Mouse (Mus musculus) thymus, postnatal 25 days (tissue): ENCODE results near the gene Map2k3.

ENCODE experiments used
- DNase-seq: peaks from one replicate; pipeline ENCODE4 v3.0.0; 2022

The Map2k3 gene

GRCm38 (mm10) chr11:60927264-60927663 lies 4.6 kb upstream of the Map2k3 start:
- peak; percentile 87 for DNase-seq

- no peak for DNase-seq
Measured at GRCm38 (mm10) chr11:60930724-60931281, 1.0 kb upstream of the Map2k3 start.

DNA sequence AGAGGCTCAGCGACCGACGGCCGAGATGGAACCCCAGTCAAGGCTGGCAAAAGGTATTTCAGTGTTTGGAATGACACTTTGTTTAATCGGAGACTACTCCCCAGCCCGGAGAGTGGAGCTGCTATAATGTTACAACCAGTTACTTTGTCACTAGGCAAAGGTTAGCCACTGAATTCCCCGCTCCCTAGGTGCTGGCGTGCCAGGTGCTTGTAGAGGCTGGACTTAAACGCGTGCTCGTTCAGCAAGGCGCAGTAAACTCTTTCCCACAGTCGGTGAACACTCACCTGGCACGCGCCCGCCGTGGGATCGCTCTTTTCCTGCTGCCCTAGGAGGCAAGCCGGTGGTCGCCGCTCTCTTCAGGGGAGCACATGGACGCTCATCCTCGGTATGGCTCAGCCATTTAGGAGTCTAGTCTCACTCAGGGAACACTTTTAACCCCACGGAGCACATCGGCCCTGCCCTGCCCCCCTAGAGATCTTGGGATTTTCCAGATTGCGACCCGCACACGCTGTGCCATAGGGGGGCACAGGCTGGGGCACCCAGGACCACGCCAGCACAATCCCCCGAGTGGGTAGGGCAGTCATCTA lies 458 bp upstream of the Map2k3 start:
- DNase-seq, result no peak

DNA sequence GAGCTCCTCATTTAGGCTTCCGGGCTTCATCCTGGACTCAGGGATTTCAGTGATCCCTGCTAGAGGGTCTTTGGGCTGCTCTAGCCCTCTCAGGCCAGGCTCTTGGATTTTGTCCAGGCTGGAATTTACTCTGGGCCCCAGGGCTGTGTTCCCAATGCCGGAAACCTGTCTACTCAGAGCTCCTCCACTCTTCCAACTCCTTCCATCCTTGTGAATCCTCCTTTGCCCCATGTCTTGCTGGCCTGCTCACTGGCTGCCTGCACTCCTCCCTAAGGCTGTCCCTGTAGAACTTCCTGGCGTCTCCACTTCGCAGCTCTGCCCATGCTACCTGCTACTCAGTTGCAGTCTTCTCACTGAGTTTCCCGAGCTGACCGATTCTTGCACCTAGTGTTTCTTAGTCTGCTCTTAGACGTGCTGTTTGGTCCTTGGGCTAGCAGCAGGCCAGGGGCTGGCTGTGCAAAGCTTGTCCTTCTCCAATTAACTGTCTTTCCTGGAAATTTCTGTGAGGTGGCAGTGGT lies 729 bp downstream of the Map2k3 start:
- peak; percentile 19 for DNase-seq

DNA sequence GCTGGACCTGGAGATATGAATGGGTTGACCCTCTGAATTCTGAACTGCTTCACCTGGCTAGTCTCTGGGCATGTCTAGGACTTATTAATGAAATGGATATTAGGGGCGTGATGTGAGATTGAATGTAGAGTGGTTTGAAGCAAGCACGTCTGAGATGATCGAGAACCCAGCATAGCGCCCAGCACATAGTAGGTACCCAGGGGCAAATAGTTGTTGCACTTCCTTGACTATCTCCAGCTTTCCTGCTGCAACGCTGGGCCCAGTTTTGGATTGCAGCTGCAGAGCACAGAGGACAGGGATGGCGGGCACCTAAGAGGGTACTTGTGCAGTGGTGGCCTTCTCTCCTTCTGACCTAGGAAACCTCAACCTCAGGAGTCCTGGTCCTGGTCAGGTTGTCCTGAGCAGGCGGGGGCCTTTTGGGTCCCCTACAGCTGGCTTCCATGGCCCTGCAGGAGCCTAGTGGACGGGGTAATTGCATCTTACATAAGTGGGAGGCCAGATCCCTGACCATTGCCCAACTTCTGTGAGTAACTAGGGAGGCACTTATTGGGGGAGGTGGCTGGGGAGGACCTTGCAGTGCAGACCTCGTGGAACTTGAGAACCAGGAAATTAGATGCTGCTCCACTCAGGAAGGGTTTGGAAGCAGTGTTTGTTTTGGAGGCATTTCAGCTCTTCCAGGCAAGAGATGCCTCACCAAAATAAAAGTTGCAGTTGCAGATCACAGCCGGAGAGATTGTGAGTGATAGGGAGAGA lies 1.5 kb downstream of the Map2k3 start:
- no peak for DNase-seq

DNA sequence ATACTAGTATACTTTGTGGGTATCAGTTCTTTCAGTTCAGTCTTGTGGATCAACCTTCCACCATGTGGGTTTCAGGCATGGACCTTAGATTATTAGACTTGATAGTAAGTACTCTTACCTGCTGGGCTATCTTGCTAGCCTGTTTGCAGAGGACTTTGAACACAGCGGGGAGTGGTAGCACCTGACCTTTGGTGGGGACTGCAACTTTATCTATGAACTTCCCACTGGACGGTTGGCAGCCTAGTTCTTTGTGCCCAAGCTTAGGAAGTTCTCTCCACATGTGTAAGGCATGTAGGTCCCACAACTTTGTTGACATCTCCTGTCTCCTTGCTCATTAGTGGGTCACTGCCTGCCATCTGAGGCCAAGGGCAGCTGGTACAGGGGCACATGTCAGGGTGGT lies 3.0 kb downstream of the Map2k3 start:
- DNase-seq, result no peak

- DNase-seq, result peak; percentile 65
Measured at GRCm38 (mm10) chr11:60935326-60935974, 3.6 kb downstream of the Map2k3 start.

- no peak for DNase-seq
Measured at GRCm38 (mm10) chr11:60935975-60936373, 4.1 kb downstream of the Map2k3 start.

DNA sequence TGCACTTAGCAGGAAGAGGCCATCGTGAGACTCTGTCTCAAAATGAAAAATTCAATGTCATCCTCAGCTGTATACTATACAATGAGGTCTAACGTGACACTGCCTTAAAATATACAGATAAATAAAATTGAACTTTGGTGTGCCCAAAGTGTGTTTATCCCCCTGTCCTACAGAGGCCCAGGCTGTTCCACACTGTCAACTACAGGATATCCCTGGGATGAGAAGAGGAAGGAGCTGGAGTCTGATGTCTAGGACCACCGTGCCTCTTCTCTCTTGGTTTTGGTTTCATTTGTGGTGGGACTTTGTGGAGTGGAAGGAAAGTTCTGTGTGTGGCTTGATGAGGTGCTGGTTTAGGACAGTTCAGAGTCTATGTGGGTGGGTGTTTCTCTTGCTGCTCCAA lies 5.8 kb downstream of the Map2k3 start:
- DNase-seq, result no peak

DNA sequence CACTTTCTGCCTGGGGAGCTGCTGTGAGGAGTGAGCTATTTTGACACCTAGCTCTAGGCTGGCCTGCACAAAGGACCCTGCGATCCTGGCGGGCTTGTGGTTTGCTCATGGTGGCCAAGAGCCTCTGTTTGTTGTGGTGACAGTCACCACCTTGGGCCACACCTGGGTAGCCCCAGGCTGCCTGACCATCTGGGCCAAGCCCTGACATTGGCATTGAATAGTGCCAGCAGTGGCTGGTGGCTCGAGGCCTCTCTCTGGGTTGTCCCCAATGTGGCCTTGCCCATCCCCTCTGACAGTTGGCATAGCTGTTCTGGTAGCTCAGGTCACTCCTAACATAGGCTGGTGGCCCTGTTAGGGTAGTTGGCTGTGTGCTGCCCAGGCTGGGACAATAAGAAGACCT lies 7.7 kb downstream of the Map2k3 start:
- no peak for DNase-seq

DNA sequence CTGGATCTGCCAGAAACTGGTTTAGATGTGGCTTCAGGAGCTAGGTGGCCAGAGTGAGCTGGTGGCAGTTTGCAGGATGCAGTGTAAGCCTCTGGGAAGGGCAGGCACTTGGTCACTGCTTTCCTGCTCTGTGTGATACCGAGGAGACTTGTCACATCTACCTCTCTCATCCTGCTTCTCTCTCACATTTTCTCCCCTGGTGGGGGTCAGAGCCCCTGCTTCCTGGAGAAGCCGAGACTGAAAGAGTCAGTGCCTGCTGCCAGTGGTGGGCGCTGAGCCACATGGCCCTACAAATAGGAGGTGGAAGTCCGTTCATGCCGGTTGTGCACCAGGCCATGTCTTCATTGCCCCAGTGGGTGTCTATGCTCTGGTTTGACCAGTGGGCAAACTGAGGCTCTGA lies 8.7 kb downstream of the Map2k3 start:
- no peak for DNase-seq

DNA sequence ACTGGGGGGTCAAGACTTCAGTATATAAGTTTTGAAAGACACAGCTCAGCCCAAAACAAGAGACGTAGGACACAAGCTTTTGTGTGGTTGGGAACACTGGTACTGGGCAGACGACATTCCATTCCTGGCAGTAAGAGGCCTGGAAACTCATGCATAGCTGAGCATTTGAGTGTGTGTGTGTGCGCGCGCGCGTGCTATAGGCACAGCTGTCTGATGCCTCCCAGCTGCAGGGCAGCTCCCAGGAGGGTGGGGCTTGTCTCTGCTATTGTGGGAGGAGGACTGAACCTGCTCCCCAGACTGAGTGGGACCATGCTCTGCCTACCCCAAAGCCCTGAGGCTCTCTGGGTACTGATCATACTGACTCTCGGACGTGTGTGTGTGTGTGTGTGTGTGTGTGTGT lies 9.5 kb downstream of the Map2k3 start:
- no peak for DNase-seq

DNA sequence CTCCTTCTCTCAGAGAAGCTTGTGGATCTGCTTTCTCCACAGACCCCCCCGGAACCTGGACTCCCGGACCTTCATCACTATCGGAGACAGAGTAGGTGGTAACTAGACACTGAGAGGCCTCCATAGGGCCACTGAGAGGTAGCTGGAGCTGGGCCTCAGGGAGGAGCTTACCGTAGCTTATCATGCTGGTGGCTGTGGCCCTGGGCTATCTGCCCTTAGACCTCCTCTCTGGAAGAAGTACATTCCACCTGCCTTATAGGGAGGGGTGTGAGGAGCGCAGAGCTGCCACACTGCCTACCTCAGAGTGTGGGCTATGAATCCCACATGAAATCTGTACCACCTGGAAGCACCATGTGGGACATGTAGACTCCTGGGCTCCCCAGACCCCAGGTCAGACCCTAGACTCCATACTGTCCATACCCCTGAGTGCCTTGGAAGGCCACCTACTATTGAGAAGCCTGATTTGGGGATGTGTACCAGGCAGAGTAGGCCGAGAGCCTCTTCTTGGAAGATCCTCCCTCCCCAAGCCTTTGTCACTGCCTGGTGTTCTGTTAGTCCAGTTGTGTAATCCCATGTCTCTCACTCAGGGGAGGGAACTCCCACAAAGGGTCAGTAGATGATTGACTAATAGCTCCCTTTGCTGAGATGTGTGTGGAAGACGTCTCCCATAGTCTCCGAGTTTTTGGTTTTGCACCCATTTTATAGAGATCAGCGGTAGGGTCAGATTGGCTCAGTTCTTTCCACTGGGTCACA lies 10.6 kb downstream of the Map2k3 start:
- no peak for DNase-seq

DNA sequence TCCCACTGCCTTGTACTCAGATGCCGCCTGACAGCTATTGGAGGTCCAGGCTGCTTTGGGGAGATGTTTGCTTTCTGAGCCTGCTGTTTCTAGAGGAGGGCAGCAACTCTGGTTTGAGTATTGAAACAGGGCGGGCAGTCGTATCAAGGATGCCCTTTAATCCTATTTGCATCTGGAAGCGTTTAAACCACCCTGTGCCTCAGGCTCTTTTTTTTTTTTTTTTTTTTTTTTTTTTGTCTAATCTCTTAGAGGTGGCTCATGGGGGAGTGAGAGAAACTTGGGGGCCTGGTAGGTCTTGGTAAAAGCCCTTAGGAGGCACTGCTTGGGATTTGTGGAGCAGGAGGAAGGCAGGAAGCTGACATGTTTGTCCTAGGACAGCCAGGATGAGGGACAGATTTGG lies 13.2 kb downstream of the Map2k3 start:
- no peak for DNase-seq

- no peak for DNase-seq
Measured at GRCm38 (mm10) chr11:60951896-60952295, 20.1 kb downstream of the Map2k3 start.

DNA sequence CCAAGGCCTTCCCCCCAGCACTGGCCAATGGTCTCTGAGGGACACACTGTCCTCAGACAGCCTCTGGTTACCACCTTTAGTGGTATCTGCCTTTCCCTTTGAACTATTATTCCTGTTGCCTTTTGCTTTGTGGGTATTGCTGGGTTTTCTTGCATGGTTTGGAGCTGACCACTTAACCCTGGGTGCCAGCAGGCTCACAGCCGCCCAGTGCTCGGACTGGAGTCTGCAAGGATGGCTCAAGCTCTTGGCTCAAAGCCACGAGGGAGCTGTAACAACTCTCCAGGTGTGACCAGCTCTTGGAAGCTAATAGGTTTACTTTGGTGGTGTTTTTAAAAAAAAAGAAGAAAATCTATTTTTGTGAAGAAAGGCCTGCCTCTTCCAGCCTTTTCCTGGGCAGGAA lies 20.5 kb downstream of the Map2k3 start:
- DNase-seq, result no peak

- DNase-seq, result no peak
Measured at GRCm38 (mm10) chr11:60952986-60953385, 21.2 kb downstream of the Map2k3 start.

DNA sequence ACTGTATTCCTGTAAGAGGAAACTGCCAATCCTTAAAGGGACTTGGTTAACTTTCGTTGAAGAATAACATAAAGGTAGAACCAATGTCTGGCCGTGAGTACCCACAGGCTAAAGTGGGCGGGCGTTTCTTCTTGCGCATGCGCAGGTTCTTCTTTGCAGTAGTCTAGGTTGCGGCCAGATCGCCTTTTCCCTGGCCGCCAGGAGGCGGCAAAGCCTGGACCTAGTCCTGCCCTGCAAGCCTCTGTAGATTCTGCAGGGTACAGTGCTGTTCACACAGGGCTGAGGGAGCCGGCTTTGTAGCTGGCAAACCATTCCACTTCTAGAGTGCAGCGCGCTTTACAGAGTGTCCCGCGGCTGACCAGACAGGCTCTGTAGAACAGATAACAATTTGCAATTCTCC lies 22.0 kb downstream of the Map2k3 start:
- DNase-seq, result peak; percentile 70

DNA sequence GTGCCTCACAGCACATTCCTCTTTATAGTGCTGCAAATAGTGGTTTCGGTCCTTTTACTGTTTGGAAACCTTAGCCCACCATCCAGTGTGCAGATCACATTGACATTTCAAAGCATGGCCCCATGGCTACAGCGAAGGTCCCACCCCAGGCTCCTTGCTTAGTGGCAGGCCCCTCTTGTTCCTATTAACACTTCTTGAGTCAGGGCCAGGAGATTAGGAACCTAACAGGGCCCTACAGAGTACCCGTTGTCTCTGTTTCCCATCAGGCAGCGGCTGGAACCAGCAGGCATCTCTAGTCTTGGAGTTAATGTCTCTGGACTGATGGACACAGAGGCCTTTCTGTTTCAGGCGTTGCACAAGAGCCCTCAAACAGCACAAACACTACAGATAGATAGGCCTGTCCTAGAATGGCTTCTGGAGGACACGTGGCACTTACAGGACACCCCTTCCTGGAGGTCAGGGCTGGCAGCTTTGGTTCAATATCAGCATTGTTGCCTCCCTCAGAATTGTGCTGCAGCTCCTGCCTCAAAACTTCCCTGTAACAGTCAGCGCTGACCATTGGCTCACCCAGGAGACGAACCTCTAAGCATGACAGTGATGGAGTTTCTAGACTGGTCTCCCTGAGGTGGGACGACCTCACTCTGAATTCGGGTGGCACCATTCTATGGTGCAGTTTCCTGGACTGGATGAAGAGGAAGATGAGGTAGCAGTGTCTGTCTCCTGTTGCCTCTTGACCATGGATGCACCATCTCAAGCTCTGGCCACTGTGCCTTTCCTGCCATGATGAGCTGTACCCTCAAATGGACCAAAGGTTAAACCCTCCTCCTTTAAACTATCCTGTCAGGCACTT lies 22.6 kb downstream of the Map2k3 start:
- no peak for DNase-seq

GRCm38 (mm10) chr11:60955621-60956383 lies 24.0 kb downstream of the Map2k3 start:
- DNase-seq, result no peak

DNA sequence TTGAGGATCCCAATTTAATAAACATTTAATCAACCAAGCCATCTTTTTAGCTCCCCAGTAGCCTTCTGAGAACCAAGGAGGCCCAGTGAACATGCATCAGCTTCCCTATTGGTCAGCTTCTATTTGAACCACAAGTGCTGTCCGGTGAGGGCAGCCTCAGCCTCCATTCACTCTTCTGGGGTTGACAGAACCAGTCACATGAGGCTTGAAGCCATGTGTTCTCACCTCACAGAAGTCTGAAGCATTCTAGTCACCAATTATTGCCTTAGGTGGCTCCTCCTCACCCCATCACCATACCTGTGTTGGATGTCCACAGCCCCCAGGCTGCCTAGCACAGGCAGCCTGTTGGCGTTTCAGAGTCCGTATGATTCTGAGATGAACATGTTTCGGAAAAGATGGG lies 27.1 kb downstream of the Map2k3 start:
- no peak for DNase-seq
